Mouse (Mus musculus) heart, embryonic 15.5 days (tissue): ENCODE measurements around the gene Hcfc2. TPM values are rescaled to one million over a fixed set of nuclear protein-coding genes. Genes with fewer than 3 reads are reported as not detected.

Source experiments
- ATAC-seq: fragments of 200-750 bp; cut with Nextera tagmentation; replicated peaks from 2 replicates; pipeline ENCODE4 v1.8.0; 2017; ENCODE audit warnings: low read depth, moderate TSS enrichment; ENCODE audit not compliant: insufficient number of reproducible peaks, insufficient read depth, low FRiP score
- H3K27ac ChIP-seq: fragments of 300-500 bp; sonication (generic); 2 replicates; pipeline ENCODE4 v1.5.1; 2015; ENCODE audit warnings: mild to moderate bottlenecking, inconsistent platforms
- H3K27me3 ChIP-seq: fragments of 300-500 bp; sonication (generic); 2 replicates; pipeline ENCODE4 v1.6.1; 2015; ENCODE audit warnings: inconsistent platforms
- H3K36me3 ChIP-seq: fragments of 300-500 bp; sonication (generic); 2 replicates; pipeline ENCODE4 v1.6.1; 2015; ENCODE audit warnings: mild to moderate bottlenecking, inconsistent platforms
- H3K4me1 ChIP-seq: fragments of 300-500 bp; sonication (generic); replicated peaks from 2 replicates; pipeline ENCODE4 v1.6.1; 2015; ENCODE audit warnings: inconsistent platforms
- H3K4me2 ChIP-seq: fragments of 300-500 bp; sonication (generic); 2 replicates; pipeline ENCODE4 v1.6.1; 2015; ENCODE audit warnings: inconsistent platforms, mild to moderate bottlenecking, moderate library complexity
- H3K4me3 ChIP-seq: fragments of 300-500 bp; sonication (generic); 2 replicates; pipeline ENCODE4 v1.5.1; 2015; ENCODE audit warnings: mild to moderate bottlenecking, inconsistent platforms
- H3K9ac ChIP-seq: fragments of 300-500 bp; sonication (generic); 2 replicates; pipeline ENCODE4 v1.6.1; 2015; ENCODE audit warnings: mild to moderate bottlenecking, inconsistent platforms
- H3K9me3 ChIP-seq: fragments of 300-500 bp; sonication (generic); replicated peaks from 2 replicates; pipeline ENCODE4 v1.6.1; 2016; ENCODE audit warnings: inconsistent platforms
- WGBS: fragments of 180-500 bp; shearing (Covaris S2); methylation state at CpG from one replicate; pipeline ENCODE4 v1.1.7; 2015; ENCODE audit warnings: mixed read lengths; 5-methylcytosine and 5-hydroxymethylcytosine counted together
- polyA plus RNA-seq: library from polyadenylated mRNA; unstranded; fragments of >200 nt; fragmentation: Nextera tagmentation; extraction: Ambion mirVana; gene quantifications from 2 replicates; pipeline ENCODE4 v1.2.1, GENCODE M21; 2015

Gene Hcfc2
- polyA plus RNA-seq, 1 experiment from 2014 or later, result 42.4 TPM

DNA sequence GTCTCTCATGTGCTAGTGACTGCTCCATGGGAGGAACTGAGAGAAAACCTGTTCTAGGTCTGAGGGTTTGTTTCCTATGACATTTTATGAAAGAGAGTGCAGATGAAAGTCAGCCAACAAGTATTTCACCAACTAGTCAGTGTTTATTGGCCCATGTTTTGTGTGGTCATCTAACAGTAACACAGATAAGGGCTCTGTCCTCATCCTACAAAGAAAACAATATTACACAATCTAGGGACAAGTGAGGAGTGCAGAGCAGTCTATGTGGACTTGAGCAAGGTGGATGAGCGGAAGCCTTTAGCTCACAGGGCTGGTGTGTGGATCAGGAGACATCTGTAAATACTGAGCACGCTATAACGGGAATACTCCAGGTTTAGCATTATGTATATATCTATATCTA lies 62.9 kb downstream of the Hcfc2 start:
- ATAC-seq, result no peak
- Histone ChIP-seq H3K27ac (no peak overlapping the region), H3K9ac (no peak overlapping the region), H3K36me3 (peaks cover 66% of the 10 kb centered on the region), H3K27me3 (no peaks in the 10 kb centered on the region), H3K9me3 (no peaks in the 10 kb centered on the region), H3K4me3 (no peak overlapping the region), H3K4me1 (peaks cover 23% of the 10 kb centered on the region), H3K4me2 (no peak overlapping the region)
- WGBS, result 96% methylated on average over 3 of the region's 3 CpGs

- no peak overlapping the region for H3K4me2 ChIP-seq
- H3K36me3 ChIP-seq, result peaks cover 57% of the 10 kb centered on the region
- H3K27me3 ChIP-seq, result no peaks in the 10 kb centered on the region
- whole genome bisulfite sequencing, result 95% methylated on average over 5 of the region's 5 CpGs
- H3K4me1 ChIP-seq, result peaks cover 29% of the 10 kb centered on the region
- H3K4me3 ChIP-seq, result no peak overlapping the region
- no peaks in the 10 kb centered on the region for H3K9me3 ChIP-seq
- H3K27ac ChIP-seq, result no peak overlapping the region
- no peak overlapping the region for H3K9ac ChIP-seq
- no peak for ATAC-seq
These were observed 63.7 kb downstream of the Hcfc2 start for GRCm38 (mm10) chr10:82759706-82760105.

DNA sequence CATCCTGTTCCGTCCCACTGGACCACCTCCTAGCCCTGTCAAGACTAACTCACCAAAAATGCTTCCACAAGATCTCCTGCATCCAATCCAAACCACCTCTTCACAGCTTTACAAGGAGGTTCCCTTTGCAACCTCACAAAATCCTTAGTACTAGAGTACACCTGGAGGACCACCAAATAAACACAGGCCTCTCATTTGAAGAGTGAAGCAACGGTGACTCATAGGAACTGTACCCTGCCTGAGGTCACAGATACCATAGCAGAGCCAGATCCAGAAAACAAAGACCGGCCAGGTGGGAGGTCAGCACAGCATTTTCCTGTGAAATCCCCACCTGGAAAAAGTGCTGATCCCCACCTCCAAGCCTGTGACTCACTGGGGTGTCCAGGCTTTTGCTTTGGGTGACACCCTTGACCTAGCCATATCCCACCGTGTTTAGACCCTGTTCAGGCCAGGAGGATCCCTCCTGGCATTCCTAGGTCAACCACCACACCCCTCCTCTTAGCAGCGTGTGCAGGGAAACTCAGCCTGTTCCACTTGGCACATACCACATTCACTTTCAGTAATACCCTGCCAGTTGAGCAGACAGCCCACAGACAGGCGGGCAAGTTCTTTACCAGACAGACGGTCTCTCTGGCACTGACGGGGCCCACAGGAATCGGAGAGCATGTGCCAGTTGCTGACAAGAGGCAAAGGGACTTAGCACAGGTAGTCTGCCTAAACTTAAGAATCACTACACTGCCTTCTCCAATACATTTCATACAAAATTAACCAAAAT lies 65.3 kb downstream of the Hcfc2 start:
- no peak overlapping the region for H3K4me3 ChIP-seq
- 76% methylated on average over 9 of the region's 9 CpGs for WGBS
- no peaks in the 10 kb centered on the region for H3K9me3 ChIP-seq
- ATAC-seq, result no peak
- H3K4me2 ChIP-seq, result no peak overlapping the region
- no peak overlapping the region for H3K27ac ChIP-seq
- no peaks in the 10 kb centered on the region for H3K27me3 ChIP-seq
- H3K36me3 ChIP-seq, result peaks cover 44% of the 10 kb centered on the region
- H3K4me1 ChIP-seq, result peaks cover 29% of the 10 kb centered on the region
- no peak overlapping the region for H3K9ac ChIP-seq

GRCm38 (mm10) chr10:82762756-82763681 lies 67.1 kb downstream of the Hcfc2 start:
- H3K4me1 ChIP-seq, result peaks cover 29% of the 10 kb centered on the region
- H3K27me3 ChIP-seq, result no peaks in the 10 kb centered on the region
- H3K4me3 ChIP-seq, result peak overlapping the region; percentile 93
- under 1% methylated on average over 48 of the region's 48 CpGs for WGBS
- H3K27ac ChIP-seq, result peak overlapping the region; percentile 99
- ATAC-seq, result peak; percentile 24
- H3K36me3 ChIP-seq, result peaks cover 26% of the 10 kb centered on the region
- H3K9ac ChIP-seq, result peak overlapping the region; percentile 99
- no peaks in the 10 kb centered on the region for H3K9me3 ChIP-seq
- peak overlapping the region; percentile 86 for H3K4me2 ChIP-seq

DNA sequence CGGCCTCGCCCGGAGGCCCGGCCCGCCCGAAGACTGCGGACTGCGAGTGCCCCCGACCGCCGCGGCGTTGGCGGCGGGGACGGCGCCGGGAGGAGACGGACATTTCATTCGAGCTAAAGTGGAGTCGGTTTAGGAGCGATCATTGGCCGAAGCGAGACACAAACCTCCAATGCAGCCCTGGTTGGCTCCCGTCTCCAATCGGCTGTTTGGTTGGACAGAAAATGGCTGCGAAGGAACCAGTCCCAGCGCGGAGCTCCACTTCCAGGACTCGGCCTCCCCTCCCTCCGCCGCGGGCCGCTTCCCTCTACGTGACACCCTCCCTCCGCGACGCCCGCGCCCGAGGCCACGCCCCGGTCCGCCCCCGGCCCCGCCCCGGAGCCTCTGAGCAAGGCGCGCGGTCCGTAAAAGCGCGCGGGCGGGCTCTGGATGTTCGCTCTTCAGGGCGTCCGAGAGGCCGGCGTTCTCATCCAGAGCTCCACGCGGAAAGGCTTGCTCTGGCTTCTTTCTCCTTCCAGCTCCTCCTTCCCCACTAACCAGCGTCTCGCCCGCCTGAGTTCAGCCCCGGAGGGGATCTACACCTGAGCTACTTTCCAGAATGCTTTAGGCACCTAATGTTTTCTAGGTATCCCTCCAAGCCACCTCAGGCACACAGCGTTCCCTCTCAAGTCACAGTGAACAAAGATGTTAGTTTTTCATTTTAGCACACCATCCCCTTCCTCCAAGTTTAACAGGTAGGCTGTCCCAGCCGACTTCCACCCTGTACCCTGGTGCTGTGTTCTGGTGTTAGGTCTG lies 68.1 kb downstream of the Hcfc2 start, which contains the start of gene Nfyb:
Gene Nfyb (minus strand): TSS at position 305 of the 792 bp plus-strand sequence.
- Histone ChIP-seq H3K9ac (peak within 1 kb of the TSS; percentile 99), H3K4me2 (peak within 1 kb of the TSS; percentile 86), H3K27me3 (no peaks in the 10 kb centered on the region), H3K4me3 (peak within 1 kb of the TSS; percentile 93), H3K27ac (peak within 1 kb of the TSS; percentile 99), H3K9me3 (no peaks in the 10 kb centered on the region), H3K36me3 (peaks cover 16% of the 10 kb centered on the region), H3K4me1 (peaks cover 29% of the 10 kb centered on the region)
- WGBS, result under 1% methylated on average over 67 of the region's 68 CpGs
- ATAC-seq, result peak; percentile 97

DNA sequence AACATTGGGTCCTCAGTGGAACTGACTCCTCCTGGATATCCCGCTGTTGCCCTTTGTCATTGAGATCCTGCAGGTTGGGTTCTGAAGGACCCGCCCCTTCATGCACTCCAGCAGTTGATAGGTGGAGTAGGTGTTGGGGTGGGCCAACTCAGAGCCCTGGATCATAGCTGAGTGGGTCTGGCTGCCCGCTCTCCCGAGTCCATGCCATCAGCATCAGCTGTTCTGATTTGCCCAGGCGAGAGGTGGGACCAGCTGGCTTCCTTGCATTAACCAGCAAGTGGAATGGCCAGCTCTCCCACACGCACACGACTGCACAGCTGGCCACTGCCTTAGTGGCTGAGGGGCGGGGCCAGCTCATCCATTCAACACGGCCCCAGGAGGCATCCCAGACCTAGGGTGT lies 72.9 kb downstream of the Hcfc2 start:
- H3K9ac ChIP-seq, result no peak overlapping the region
- no peak for ATAC-seq
- WGBS, result 27% methylated on average over 9 of the region's 9 CpGs

DNA sequence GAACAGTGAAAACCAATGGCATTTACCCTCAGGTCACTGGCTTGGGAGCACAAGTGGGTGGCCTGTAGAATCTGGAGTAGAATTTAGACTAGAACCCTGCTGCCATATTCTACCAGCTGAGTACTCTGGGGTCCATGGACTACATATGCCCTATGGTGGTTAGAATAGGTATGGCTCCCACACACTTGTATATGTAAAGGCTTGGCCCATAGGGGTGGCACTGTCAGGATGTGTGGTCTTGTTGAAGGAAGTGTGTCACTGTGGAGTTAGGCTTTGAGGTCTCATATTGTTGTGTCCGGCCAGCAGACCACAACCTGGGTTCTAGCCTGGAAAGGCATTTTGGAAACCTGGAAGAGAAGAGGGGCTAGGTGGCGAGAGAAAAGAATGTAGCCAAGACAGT lies 74.8 kb downstream of the Hcfc2 start:
- no peak overlapping the region for H3K4me3 ChIP-seq
- H3K9ac ChIP-seq, result no peak overlapping the region
- H3K4me2 ChIP-seq, result no peak overlapping the region
- no peak for ATAC-seq
- no peaks in the 10 kb centered on the region for H3K36me3 ChIP-seq
- H3K4me1 ChIP-seq, result no peaks in the 10 kb centered on the region
- no peaks in the 10 kb centered on the region for H3K9me3 ChIP-seq
- no peak overlapping the region for H3K27ac ChIP-seq
- WGBS, result 80% methylated on average over 2 of the region's 2 CpGs
- no peaks in the 10 kb centered on the region for H3K27me3 ChIP-seq

More for the DNA sequence above, 72.9 kb downstream of the Hcfc2 start:
- Histone ChIP-seq H3K27me3 (no peaks in the 10 kb centered on the region), H3K9me3 (no peaks in the 10 kb centered on the region), H3K36me3 (no peaks in the 10 kb centered on the region), H3K4me1 (peaks cover 6% of the 10 kb centered on the region; the same call in 1 of the 2 replicates), H3K4me3 (no peak overlapping the region), H3K27ac (no peak overlapping the region), H3K4me2 (no peak overlapping the region)

DNA sequence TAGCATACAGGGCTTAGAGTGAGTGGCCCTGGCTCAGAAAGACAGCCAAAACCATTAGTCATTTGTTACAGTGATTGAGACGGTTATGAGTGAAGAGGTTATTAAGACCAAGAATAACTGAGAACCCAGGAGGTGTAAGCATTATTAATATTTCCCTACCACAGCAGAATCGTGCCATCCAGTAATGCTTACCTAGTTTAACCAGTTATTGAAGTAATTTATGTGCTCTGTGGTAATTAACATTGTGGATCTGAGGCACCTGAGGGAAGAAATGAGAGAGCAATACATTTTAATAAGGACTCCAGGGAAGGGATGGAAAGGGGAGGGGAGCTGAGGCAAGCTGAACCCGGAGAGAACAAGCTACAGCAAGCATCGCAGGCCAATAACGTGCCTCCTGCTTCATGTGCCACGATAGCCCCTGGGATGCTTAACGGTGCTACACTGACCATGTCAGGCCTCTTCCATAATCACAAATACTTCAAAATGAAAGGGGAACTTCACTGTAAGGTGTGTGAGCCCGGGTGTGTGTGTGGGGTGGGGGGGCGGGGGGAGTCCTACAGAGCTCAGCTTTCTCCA lies 75.7 kb downstream of the Hcfc2 start:
- H3K4me2 ChIP-seq, result no peak overlapping the region
- H3K27ac ChIP-seq, result no peak overlapping the region
- no peak overlapping the region for H3K4me3 ChIP-seq
- WGBS, result 63% methylated on average over 9 of the region's 9 CpGs
- H3K36me3 ChIP-seq, result no peaks in the 10 kb centered on the region
- no peak overlapping the region for H3K9ac ChIP-seq
- ATAC-seq, result no peak
- H3K4me1 ChIP-seq, result no peaks in the 10 kb centered on the region
- H3K9me3 ChIP-seq, result no peaks in the 10 kb centered on the region
- H3K27me3 ChIP-seq, result no peaks in the 10 kb centered on the region

DNA sequence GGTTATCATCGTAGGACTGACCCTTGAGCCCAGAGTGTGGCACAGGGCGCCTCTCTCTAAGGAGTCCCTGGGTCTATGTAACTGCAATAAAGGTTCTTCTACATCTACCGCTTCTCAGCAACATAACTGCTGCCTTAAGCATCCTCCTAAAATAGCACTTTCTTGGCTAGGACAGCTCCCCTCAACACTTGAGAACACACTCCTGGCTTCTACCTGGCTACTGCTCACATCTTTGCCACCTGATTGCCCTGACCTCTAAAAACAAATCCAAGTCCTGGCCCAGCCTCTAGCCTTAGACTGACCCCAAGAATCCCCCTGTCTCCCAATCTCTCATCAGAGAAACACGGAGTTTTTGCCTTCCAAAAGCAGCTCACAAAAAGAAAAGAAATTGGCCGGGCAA lies 78.9 kb downstream of the Hcfc2 start:
- no peaks in the 10 kb centered on the region for H3K9me3 ChIP-seq
- no peak overlapping the region for H3K4me3 ChIP-seq
- H3K4me1 ChIP-seq, result peaks cover 8% of the 10 kb centered on the region; the same call in 1 of the 2 replicates
- H3K36me3 ChIP-seq, result no peaks in the 10 kb centered on the region
- 91% methylated on average over 5 of the region's 5 CpGs for WGBS
- H3K4me2 ChIP-seq, result no peak overlapping the region
- no peak for ATAC-seq
- no peaks in the 10 kb centered on the region for H3K27me3 ChIP-seq
- H3K27ac ChIP-seq, result no peak overlapping the region
- no peak overlapping the region for H3K9ac ChIP-seq

DNA sequence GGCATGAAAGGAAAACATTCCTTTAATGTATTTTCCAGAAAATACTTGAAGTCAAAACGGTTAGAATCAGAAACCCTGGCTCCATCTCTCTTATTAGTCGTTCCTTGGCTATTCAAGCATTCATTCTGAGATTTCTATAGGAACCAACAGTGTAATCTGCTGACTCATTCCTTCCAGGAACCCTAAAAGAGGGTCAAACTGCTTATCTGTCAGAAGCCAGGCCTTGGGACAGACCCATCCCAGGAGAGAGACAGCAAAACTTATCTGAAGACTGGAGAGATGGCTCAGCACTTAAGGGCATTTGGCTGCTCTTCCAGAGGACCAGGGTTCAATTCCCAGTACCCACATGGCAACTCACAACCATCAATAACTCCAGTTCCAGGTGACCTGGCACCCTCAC lies 81.1 kb downstream of the Hcfc2 start:
- Histone ChIP-seq H3K9me3 (no peaks in the 10 kb centered on the region), H3K9ac (no peak overlapping the region), H3K4me1 (peaks cover 8% of the 10 kb centered on the region; the same call in 1 of the 2 replicates), H3K4me3 (no peak overlapping the region), H3K27me3 (no peaks in the 10 kb centered on the region), H3K4me2 (no peak overlapping the region), H3K36me3 (no peaks in the 10 kb centered on the region), H3K27ac (no peak overlapping the region)
- WGBS, result 50% methylated on average over 2 of the region's 2 CpGs
- no peak for ATAC-seq
